Mouse (Mus musculus): ENCODE data around the gene Nrarp.

Nrarp gene

DNA sequence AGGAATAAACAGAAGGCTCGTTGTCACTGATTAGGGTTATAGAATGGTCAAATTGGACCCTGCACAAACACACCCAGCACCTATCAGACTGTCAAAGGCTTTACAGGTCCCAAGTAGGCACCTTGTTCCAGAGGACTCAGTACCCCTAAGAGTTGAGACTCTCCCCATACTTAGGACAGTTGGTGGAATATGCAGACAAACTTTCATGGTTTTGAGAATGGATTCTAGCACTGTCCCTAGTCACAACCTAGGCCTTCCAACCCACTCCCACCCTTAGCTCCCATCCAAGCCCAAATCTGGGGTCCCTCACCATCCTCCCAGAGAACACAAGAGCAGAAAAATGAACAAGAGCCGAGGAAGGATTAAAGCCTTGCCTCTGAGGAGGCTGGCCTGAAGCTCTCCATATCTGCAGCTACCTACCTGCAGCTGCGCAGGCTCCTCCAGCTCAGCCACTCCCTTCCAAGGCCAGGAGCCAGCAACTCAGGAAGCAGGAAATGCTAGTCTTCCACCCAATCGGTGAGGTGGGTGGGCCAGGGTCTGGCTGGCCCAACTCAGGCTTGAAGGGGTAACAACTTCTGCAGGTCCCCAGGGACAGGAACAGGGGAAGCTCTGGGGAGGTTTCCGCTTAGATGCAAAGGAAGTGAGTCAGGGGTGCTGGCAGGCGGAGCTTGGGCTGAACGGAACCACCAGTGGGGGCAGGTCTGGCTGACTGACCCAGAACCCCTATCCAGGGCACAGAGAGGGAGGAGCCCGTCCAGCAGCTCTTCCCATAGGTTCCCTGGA is 15.8 kb downstream of the Nrarp start, which contains the start of gene Tor4a:
Tor4a (minus strand) TSS at position 715 of the 783 bp plus-strand sequence.
- DNase-seq = peak; percentile 78 to 89

DNA sequence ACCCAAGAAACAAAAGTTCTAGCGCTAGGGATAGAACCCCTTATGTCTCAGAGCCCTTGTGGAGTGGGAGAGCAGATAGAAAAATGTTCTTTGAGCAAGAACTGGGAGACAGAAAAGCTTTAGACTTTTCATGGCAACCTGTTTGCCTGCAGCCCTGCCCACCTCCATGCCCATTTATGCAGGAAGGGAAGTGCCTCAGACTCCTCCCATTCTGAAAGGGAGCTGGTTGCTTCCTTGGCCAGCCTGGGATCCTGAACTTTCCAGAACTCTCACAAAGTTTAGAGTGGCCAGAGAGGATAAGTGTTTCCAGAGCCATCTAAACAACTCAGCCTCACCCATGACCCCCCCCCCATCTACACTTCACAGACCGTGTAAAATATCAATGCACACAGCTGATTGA is 16.6 kb downstream of the Nrarp start:
- DNase-seq = peak in 1 of 2 experiments; percentile 21

DNA sequence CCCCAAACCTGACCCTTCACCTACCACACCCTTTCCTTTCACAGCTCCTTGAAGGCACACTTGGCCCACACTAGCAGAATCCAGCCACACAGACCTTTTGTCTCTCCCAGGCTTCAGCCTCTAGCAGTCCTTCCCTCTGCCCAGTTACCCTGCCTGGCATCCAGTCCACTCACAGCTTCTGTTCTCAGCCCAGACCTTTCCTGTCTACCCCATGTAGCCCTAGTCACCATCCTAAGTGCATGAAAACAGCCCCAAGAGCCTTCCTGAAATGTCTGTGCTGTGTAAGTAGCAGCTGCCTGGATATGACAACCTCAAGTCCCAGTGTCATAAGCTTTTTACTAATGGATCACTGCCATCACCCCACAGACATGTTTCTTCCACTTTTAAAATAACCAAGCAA is 17.4 kb downstream of the Nrarp start:
- DNase-seq = no peak

DNA sequence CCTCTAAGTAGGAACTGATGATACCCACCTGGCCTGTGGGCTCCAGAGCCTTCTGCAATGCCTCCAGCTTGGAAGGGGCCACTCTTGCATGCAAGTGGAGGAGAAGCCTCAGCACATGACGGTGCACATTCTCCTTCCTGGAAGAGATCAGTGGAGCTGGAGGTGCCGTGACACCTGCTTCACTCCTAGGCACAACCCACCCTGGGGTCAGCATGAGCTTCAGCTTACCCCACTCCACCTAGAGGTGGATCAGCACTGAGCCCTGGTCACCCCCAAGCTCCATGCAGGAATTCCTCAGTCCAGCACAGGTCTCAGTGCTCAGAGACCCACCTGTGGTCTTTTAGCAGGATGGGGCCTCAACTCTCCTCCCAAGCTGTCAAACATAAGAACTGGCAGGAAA is 20.1 kb downstream of the Nrarp start:
- DNase-seq = no peak

DNA sequence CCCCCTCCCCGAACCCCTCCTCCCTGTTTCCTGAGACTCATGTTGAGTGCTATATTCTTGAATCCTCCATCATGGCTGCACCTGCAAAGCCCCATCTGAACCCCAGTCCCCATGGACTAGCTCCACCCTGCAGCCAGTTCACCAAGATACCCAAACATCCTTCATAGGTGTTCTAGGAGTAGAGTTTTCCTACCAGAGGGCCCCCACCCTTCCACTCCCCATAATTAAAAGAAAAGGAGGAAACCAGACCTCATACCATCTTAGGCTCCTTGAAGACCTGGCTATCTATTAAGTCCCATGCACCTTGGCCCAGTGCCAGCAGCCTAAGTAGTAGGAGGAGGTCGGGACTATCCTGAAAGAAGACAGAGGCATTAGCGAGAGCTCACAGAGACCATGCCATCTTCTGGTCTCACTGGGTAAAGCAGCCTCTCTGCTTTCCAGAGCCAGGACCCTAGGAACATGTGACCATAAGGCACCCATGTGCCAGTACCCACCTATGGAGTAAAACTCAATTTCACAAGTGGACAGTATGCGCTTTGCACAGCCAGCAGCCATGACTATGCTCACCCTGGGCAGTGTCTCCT is 23.2 kb downstream of the Nrarp start:
- DNase-seq = no peak

DNA sequence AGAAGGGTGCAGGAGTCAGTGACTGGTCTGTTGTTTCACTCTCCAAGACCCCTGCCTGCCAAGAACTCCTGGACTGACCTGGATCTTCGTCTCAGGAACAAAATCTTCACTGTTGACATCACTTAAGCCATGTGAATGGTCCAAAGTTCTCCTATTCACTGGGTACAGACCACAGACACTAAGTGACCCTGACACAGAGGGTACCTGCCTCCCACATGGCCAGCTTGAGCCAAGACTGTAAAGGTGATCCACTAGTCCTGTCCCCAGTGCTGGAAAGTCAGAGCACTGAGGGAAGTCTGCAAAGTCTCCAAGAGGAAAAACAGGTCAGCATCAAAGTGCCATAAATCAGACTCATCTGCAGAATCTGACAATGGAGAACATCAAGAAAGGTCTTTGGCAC is 27.0 kb downstream of the Nrarp start:
- DNase-seq = no peak

DNA sequence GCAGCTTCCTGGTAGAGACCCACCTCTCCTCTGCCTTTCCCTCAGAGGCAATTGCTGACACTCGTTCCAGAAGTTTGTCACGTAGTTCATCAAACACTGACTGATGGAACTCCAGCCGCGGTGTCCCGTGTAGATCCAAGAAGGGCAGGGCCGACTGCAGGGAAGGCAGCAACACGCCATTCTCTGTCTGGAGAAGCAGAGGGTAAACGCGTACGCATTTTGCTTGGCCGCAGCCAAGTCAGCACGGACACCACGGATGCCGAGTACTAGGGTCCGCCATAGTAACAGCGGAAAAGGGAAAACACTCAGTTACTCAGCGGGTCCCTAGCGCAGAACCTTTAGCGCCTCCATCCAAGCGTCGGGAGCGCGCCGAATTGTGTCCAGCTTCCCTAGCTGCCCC is 30.1 kb downstream of the Nrarp start:
- no peak for DNase-seq

DNA sequence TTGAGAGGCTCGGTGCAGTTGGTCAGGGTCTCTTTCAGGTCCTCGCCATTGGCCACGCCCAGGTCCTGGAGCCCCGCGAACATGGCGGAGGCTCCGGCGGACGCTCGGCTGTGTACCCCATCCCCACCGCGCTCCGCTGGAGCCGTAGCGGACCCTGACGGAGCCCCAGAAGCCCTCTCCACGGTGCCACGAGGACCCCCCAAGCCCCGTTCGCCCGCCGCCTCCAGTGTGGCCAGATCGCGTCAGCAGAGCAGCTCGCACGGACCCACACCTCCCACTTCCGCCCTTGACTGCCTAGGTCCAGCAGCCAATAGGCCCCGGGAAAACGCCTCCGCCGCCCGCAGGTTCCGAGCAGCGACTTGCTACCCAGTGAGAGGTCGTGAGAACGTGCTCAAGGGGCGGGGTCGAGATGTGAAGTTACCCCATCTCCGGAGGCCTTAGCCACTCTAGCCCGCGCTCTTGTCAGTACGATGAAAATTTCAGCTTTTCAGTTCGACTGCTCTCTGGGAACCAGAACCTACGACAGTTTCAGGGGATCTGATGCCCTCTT is 30.6 kb downstream of the Nrarp start, which contains the start of gene Nelfb:
Nelfb (minus strand) TSS at position 369 of the 550 bp plus-strand sequence.
- peak; percentile 86 to 91 for DNase-seq

DNA sequence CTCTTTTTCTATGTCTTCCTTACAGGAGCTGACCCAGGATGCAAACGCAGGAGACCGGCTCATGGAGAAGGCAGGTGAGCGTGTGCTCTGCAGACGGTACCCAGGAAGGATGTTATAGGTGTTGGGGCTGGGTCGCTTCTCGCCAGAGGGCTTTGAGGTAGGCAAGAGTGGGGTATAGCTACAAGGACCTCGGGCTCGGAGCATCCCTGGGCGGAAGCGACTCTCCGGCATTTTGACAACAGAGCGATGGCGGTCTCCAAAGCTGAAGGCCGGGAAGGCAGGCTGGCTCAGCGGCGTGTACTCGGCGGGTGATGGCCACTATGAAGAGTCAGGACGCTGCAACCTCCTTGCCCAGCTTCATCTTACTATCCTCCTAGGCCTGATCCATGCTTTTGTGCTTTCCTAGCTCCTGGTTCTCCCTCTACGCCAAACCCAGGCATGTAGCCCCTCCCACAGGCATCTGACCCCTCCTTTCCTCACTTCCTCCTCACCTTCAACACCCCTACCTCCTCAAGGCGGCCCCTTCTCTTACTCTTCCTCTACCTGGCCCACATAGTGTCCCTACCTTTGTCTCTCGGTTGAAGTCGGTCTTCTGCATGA is 32.8 kb downstream of the Nrarp start:
- no peak for DNase-seq

DNA sequence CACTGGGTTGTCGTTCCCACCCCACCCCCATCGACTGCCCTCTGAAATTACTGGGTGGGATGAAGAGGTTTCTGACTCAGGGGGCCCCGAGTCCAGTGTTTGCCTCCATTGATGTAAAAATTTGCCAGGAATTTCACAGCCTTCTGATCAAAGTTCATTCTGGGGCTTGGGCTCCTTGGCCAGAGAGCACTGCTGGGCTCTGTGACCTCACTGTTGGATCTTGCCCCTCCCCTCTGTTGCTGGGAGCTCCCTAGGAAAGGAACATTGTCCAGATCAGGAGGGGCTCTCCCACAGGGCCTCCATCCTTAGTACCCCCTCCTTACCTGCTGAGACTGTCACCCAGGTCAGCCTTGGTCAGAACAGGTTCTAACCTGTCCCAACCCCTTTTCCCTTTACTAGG is 33.9 kb downstream of the Nrarp start, which contains the start of gene Stpg3:
Stpg3 (minus strand) TSS at position 194 of the 400 bp plus-strand sequence.
- DNase-seq = no peak

DNA sequence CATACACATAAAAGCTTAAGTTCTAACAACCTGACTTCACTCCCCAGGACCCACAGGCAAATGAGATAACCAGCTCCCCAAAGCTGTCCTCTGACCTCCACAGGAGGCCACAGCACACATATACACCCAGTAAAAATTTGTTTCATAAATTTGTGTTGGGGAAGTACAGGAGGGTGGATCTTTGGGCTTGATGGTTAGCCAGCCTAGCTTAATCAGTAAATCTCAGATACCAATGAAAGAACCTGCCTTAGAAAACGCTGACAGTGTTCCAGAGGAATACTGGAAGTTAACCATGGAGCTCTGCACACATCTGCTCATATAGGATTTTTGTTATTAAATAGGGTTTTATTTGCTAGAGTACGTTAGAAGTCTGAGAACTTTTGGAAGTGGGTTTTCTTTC is 37.1 kb downstream of the Nrarp start:
- no peak for DNase-seq

DNA sequence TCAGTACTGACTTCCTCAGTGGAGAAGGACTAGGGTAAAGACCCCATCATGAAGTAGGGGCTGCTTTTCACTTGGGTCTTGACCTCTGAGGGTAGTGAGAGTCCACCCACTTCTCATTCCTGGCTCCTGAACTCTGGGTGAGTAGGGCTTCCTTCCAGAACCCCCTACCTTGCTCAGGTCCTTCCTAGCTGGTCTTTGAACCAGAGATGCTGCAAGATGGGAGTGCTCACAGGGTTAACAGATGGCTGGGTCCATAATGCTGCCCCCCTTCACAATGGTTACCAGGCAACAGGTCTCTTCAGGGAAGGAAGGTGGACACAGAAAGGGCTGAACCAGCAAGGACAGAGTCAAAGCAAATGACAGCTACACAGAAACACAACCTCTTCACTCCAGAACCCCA is 37.9 kb downstream of the Nrarp start, which contains the start of gene Fam166a:
Fam166a (plus strand) TSS at position 301 of the 400 bp plus-strand sequence.
- no peak for DNase-seq

DNA sequence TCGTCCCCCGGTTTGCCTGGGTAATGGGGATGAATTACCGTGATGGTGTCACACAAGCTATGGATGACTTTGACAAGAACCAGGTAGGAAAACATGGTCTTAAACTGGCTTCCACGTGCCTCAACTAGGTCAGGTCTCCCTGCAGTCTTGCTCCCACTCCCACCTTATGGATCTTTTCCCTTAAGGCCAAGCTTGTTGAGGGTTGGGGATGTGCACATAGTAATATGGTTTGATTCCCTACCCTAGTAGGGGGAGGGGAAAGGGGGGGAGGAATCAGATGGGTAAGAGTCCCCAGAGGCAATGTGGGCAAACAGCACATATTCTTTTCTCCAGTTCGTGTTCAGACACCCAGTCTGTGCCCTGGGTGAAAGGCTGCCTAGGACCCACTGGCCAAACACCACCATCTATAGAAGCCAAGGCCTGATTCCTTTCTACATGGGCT is 40.8 kb downstream of the Nrarp start:
- DNase-seq = no peak

DNA sequence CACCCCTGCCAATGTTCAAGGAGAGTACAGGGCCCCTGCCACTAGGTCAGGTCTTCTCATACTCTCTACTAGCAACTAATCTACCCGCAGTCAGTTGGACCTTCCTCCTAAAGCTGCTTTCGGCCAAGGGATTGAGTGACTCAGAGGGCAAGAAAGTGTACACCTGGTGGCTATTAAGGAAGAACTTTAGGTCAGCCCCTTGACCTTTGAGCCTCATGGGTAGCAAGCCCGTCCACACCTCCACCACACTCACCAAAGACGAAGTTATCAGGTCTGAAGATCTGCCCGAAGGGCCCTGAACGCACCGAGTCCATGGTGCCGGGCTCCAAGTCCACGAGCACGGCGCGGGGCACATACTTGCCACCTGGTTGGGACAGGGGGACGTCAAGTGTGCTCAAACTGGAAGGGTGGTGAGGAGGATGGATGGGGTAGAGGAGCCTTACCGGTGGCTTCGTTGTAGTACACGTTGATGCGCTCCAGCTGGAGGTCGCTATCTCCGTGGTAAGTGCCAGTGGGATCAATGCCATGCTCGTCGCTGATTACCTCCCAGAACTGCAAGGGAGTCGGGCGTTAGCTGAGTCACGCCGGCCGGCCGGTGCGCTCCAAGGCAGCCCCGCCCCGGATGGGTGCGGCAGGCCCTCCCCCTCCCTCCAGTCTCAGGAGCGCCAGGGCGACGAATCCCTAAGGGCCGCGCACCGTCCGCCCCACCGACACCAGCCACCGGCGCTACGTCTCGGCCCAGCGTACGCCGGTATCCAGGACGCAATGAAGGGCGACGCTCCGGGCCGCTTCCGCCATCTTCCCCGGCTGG is 43.3 kb downstream of the Nrarp start:
- peak; percentile 75 to 78 for DNase-seq

DNA sequence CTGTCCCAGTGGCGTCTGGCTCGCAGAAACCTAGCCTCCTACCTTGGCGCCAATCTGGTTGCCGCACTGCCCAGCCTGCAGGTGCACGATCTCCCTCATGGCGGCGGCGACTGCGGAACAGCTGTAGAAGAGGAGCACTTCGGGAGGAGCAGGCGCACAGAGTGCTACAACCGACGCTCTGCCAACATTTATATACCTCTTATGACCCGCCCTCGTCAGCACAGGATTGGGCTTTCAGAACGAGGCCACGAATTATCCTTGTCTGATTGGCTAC is 43.9 kb downstream of the Nrarp start, which contains the start of gene Tubb4b:
Tubb4b (minus strand) TSS at position 211 of the 274 bp plus-strand sequence.
- no peak for DNase-seq

DNA sequence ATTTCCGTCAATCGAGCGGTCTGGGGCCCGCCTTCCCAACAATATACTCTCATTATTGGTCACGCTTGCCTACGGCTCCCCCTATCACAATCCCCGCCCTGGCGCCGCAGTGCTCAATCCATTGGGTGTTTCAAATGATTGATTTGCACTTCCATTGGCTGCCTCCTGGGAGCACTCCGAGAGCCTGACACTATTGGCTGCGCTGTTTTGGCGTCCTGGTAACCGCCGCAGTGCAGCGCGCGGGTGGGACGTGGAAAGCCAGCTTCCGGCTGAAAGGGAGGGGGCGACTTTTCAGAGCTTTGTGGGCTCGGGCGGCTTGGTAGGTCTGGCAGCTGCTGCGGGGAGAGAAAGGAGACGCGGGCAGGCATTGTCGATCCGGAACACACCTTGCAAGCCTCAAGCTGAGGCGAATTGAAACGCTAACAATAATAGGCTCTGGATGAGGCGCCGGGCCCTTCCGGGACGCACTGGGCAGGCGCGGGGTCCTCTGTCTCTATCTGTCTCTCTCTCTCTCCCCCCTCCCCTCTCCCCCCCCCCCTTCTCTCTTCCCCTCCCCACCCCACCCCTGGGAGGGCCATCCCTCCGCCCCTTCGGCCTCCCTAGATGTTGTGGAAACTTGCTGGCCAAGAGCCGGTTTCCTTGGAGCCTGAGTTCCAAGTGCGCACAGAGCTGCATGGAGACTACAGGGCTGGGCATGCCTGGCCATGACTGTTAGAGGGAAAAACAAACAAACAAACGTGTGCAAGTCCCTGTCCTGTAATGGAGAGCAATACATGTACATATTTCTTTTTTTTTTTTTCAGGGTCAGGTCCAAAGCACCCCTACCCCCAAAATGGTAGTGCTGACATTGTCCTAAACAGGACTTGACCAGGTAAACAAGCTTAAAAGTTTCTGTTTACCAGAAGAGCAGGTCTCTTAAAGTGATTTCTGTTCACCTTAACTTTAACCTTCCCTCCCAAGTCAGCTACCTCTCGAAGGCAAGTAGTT is 44.5 kb downstream of the Nrarp start:
- DNase-seq = peak; percentile 89 to 97

DNA sequence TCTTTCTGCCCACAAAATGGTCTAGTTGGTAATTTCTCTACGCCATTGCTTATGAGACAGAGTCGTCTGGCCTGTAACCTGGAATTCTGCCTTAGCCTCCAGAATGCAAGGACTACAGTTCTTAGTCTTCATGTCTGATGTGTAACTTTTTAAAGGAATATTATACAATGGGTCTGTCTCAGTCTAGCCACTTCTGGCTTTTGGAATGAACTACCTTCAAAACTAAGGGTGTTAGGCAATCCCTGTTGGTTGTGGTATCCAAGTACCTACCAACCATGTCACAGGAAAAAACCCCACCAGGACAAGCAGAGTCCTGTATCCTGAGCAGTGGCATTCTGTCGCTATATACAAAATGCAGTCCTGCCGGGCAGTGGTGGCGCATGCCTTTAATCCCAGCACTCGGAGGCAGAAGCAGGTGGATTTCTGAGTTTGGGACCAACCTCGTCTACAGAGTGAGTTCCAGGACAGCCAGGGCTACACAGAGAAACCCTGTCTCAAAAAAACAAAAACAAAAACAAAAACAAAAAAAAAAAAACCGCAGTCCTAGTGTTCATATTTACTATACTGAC is 45.3 kb downstream of the Nrarp start:
- no peak for DNase-seq

DNA sequence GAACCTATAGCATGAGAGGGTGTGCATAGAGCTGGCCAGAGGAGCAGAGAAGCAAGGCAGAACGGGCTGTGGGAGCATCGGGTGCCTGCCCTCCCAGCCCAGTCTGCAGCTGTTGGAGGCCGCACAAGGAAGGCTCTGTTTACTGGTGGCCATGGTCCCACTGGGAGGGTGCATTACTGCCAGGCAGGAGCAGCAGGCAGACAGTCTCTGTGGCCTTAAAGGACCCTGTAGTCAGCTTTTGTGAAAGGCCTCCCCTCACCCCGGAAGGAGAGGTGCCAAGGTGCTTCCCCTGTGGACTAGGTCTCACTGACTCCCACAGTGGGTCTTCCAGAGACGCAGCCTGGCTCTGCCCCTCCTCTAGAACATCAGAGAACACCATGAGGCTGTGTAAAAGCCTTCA is 46.3 kb downstream of the Nrarp start:
- DNase-seq = no peak

DNA sequence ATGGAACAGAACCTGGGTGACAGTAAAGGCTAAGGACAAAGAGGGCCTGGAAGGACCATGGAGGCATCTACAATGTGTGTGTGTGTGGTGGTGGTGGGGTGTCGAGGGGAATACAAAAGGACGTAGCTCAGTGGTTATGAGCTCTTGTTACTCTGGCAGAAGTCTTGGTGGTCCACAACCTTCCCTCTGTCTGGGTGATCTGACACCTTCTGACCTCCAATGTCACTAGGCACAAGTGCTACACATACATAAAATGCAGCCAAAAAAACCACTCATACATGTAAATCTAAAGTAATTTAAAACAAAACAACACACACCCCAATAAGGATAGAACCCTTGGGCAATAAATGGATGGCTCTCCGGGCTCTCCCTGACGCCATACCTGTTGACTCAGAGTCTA is 46.8 kb downstream of the Nrarp start:
- no peak for DNase-seq

DNA sequence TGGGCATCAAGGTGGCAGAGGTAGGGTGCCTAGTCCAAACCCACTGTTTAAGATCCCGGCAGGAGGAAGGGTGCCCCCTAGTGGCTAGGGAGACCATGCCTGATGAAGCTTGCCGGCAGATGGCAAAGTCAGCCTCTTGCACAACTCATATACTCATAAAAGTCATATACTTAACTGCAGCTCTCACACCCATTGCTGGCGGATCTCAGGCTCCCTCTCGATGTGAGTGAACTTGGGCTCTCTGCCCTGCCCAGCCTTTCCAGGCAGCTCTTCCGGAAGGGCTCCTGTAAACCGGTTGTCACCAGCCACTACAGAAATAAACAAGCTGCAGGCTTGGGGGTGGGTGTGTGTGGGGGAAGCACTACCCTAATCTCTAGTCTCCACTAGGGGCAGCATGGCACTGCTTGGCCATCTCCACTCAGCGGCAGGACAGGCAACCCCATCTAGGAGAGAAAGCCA is 47.9 kb downstream of the Nrarp start:
- peak; percentile 71 to 87 for DNase-seq

DNA sequence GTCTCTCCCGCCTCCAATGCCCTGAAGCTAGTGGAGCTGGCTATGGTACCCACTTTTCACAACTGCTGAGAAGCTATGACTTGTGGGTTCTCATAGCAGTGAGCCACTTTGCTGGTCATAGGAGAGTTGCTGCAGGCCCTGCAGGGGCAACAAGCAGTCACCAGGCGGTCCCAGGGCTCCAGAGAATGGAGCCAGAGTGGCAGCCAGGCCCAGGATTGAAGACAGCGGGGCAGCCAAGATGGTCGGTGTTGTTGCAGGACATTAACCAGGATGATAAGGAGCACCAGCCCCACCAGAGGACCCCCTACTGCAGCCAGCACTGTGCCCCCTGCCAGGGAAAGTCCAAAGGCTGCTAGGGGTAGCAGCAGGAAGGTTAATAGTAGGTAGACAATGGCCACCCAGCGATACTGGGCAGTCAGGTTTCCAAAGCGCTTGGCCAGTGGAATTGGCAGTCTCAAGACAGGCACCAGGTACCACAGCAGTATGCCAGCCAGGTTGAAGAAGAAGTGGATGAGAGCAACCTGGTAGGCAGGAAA is 48.5 kb downstream of the Nrarp start:
- no peak for DNase-seq

Data from spleen, adult 18-20 months (tissue).